8 mouse cellular contexts compared by ENCODE assay signal in genomic region chr2:131352747-131353563, GRCm38 (mm10). TPM values are rescaled to one million over a fixed set of nuclear protein-coding genes. Genes with fewer than 3 reads are reported as not detected.
DNase-seq lines count a peak whose midpoint lies in the region; ATAC-seq and TF ChIP-seq lines count a peak whose summit lies in the region.

Rnf24 (minus strand) TSS chr2:131352892.

- intact Hi-C loops in left cerebral cortex, adult 2 months (cut with DNase I): loop anchor here (2.0 to 5.0 kb wide), 2 partner anchors 20 to 91 kb away; partner anchors contain the start of gene Pank2

- no peaks in the 10 kb centered on the region for H3K27me3 ChIP-seq in hindbrain, postnatal 0 days (ENCODE audit: insufficient read depth, low read length)

- H3K36me3 ChIP-seq in hindbrain, postnatal 0 days (ENCODE audit: insufficient read depth, low read length): no peaks in the 10 kb centered on the region

- no peaks in the 10 kb centered on the region for H3K9me3 ChIP-seq in hindbrain, postnatal 0 days (ENCODE audit: low read length)

- H3K4me2 ChIP-seq in hindbrain, postnatal 0 days (ENCODE audit: low read depth, low read length): peak within 1 kb of the TSS; percentile 79

- TF ChIP-seq CTCF in hindbrain, postnatal 0 days (IDR thresholded peaks at IDR 0.05; ENCODE audit: low read depth): no peak
- no peak for TF ChIP-seq CTCF in left cerebral cortex, adult 2 months (IDR thresholded peaks at IDR 0.05)

- peak; percentile 92 for DNase-seq in T-cell, adult 2 months (ENCODE audit: low spot score)
- peak; percentile 99 for DNase-seq in cerebellum, postnatal 36 days
- DNase-seq in gastrocnemius, adult 18-20 months (ENCODE audit: low spot score): peak; percentile 98
- peak; percentile 98 for DNase-seq in hindbrain, postnatal 0 days (ENCODE audit: low spot score)
- DNase-seq in left cerebral cortex, adult 2 months (ENCODE audit: extremely low spot score in 1 of 2, low spot score in 2 of 2): peak; percentile 99 to 100
- DNase-seq in right cerebral cortex, adult 2 months (ENCODE audit: low spot score in 2 of 2): peak; percentile 99
- peak; percentile 98 for DNase-seq in urinary bladder, postnatal 14 days (ENCODE audit: low spot score)

- H3K9ac ChIP-seq in hindbrain, postnatal 0 days (replicated peaks; ENCODE audit: low read length): peak within 1 kb of the TSS; percentile 98

- peak within 1 kb of the TSS; percentile 97 for H3K27ac ChIP-seq in hindbrain, postnatal 0 days
- peak within 1 kb of the TSS; percentile 97 for H3K27ac ChIP-seq in left cerebral cortex, adult 2 months

- peak; percentile 98 for ATAC-seq in hindbrain, postnatal 0 days
- peak; percentile 92 for ATAC-seq in megakaryocyte, adult 5-6 weeks (ENCODE audit: poor library complexity, severe bottlenecking)

- no peaks in the 10 kb centered on the region for H3K4me1 ChIP-seq in hindbrain, postnatal 0 days (ENCODE audit: insufficient read depth, low read length)

- under 1% methylated on average over 53 of the region's 54 CpGs for WGBS in hindbrain, postnatal 0 days

- H3K4me3 ChIP-seq in hindbrain, postnatal 0 days (ENCODE audit: low read length): peak within 1 kb of the TSS; percentile 96
- peak within 1 kb of the TSS; percentile 91 for H3K4me3 ChIP-seq in left cerebral cortex, adult 2 months

RNA-seq across cellular contexts. Expression of gene Rnf24, which starts in this region (rescaled TPM):
- total RNA-seq in gastrocnemius, adult 18-20 months (2021): 1 to 10 TPM; 1.6 to 1.9 TPM
- 15.5 and 21.8 TPM in 2 replicates for total RNA-seq in hindbrain, postnatal 0 days (2014; rRNA removed)
- polyA plus RNA-seq in hindbrain, postnatal 0 days (2015; fragmentation: Nextera tagmentation; extraction: Ambion mirVana): 8.2 and 10.1 TPM in 2 replicates
- 10 to 100 TPM; 39.8 to 41.4 TPM for total RNA-seq in left cerebral cortex, adult 2 months (2021)
- total RNA-seq in megakaryocyte, adult 5-6 weeks (2015): 3.6 and 4.0 TPM in 2 replicates
- 1.8 and 3.9 TPM in 2 replicates for total RNA-seq in megakaryocyte, adult 5-6 weeks (2017)

Comparison
In these comparisons a context has a peak if more than half of its experiments do, and no peak if none do; other contexts are left out.
1. Peak in every context shown above with its lines: DNase-seq, ATAC-seq, H3K4me3 ChIP-seq and H3K27ac ChIP-seq.